Mouse (Mus musculus) WW6 (cell line): Measurements from ENCODE around the gene Cenpj.

Experiments
- DNase-seq: peaks from one replicate; pipeline ENCODE4 v3.0.0-alpha.2; 2013; ENCODE audit warnings: low read depth, low spot score

The Cenpj gene

GRCm38 (mm10) chr14:56575416-56575815 is at the start of gene Cenpj, which contains the start of gene Parp4:
TSS of gene Cenpj (minus strand) at chr14:56575425.
TSS of gene Parp4 (plus strand) at chr14:56575619.
- no peak for DNase-seq

- no peak for DNase-seq
Measured at GRCm38 (mm10) chr14:56620425-56620824, 45.2 kb upstream of the Cenpj start.

GRCm38 (mm10) chr14:56617470-56617869 is 42.2 kb upstream of the Cenpj start:
- no peak for DNase-seq

GRCm38 (mm10) chr14:56613212-56613611 is 38.0 kb upstream of the Cenpj start:
- DNase-seq, result no peak

- no peak for DNase-seq
Measured at GRCm38 (mm10) chr14:56605136-56605535, 29.9 kb upstream of the Cenpj start.

- no peak for DNase-seq
Measured at GRCm38 (mm10) chr14:56604438-56604837, 29.2 kb upstream of the Cenpj start.

- DNase-seq, result no peak
Measured at GRCm38 (mm10) chr14:56602069-56602468, 26.8 kb upstream of the Cenpj start.

GRCm38 (mm10) chr14:56598759-56599158 is 23.5 kb upstream of the Cenpj start:
- peak; percentile 58 for DNase-seq

GRCm38 (mm10) chr14:56594811-56595210 is 19.6 kb upstream of the Cenpj start:
- no peak for DNase-seq

- no peak for DNase-seq
Measured at GRCm38 (mm10) chr14:56592191-56592590, 17.0 kb upstream of the Cenpj start.

- no peak for DNase-seq
Measured at GRCm38 (mm10) chr14:56582294-56582693, 7.1 kb upstream of the Cenpj start.

- no peak for DNase-seq
Measured at GRCm38 (mm10) chr14:56581117-56581516, 5.9 kb upstream of the Cenpj start.

GRCm38 (mm10) chr14:56579011-56579410 is 3.8 kb upstream of the Cenpj start:
- no peak for DNase-seq

GRCm38 (mm10) chr14:56575969-56576901 is 1.0 kb upstream of the Cenpj start:
- no peak for DNase-seq

- no peak for DNase-seq
Measured at GRCm38 (mm10) chr14:56572546-56572945, 2.7 kb downstream of the Cenpj start.

GRCm38 (mm10) chr14:56571310-56572093 is 3.7 kb downstream of the Cenpj start:
- DNase-seq, result peak; percentile 90

GRCm38 (mm10) chr14:56569041-56569440 is 6.2 kb downstream of the Cenpj start:
- no peak for DNase-seq

- DNase-seq, result no peak
Measured at GRCm38 (mm10) chr14:56567476-56567875, 7.7 kb downstream of the Cenpj start.

- DNase-seq, result no peak
Measured at GRCm38 (mm10) chr14:56559134-56559533, 16.1 kb downstream of the Cenpj start.

GRCm38 (mm10) chr14:56554716-56555115 is 20.5 kb downstream of the Cenpj start:
- no peak for DNase-seq

GRCm38 (mm10) chr14:56553331-56553730 is 21.9 kb downstream of the Cenpj start:
- DNase-seq, result no peak

- no peak for DNase-seq
Measured at GRCm38 (mm10) chr14:56552924-56553323, 22.3 kb downstream of the Cenpj start.
